Mouse (Mus musculus) hindbrain, embryonic 10.5 days (tissue): Measurements from ENCODE around the gene Rbm45. TPM values are rescaled to one million over a fixed set of nuclear protein-coding genes. Genes with fewer than 3 reads are reported as not detected.

Source experiments
- DNase-seq: peaks from one replicate; pipeline ENCODE4 v3.0.0-alpha.2; 2017; ENCODE audit warnings: low spot score
- H3K27ac ChIP-seq: fragments of 300-500 bp; sonication (generic); 2 replicates; pipeline ENCODE4 v1.5.1; 2016; ENCODE audit warnings: mild to moderate bottlenecking, moderate library complexity
- H3K27me3 ChIP-seq: fragments of 300-500 bp; sonication (generic); 2 replicates; pipeline ENCODE4 v1.6.1; 2016; ENCODE audit warnings: mild to moderate bottlenecking; ENCODE audit not compliant: poor library complexity, insufficient read depth, severe bottlenecking
- H3K36me3 ChIP-seq: fragments of 300-500 bp; sonication (generic); 2 replicates; pipeline ENCODE4 v1.6.1; 2016; ENCODE audit warnings: mild to moderate bottlenecking, moderate library complexity
- H3K4me1 ChIP-seq: fragments of 300-500 bp; sonication (generic); replicated peaks from 2 replicates; pipeline ENCODE4 v1.6.1; 2016; ENCODE audit warnings: mild to moderate bottlenecking
- H3K4me3 ChIP-seq: fragments of 300-500 bp; sonication (generic); 2 replicates; pipeline ENCODE4 v1.5.1; 2016; ENCODE audit warnings: mild to moderate bottlenecking, moderate library complexity
- H3K9me3 ChIP-seq: fragments of 300-500 bp; sonication (generic); 2 replicates; pipeline ENCODE4 v1.6.1; 2016; ENCODE audit warnings: mild to moderate bottlenecking, moderate library complexity
- WGBS: fragments of 180-500 bp; shearing (Covaris S2); methylation state at CpG from one replicate; pipeline ENCODE4 v1.1.7; 2016; 5-methylcytosine and 5-hydroxymethylcytosine counted together
- polyA plus RNA-seq: library from polyadenylated mRNA; unstranded; fragments of >200 nt; fragmentation: Nextera tagmentation; extraction: Ambion mirVana; gene quantifications from 2 replicates; pipeline ENCODE4 v1.2.1, GENCODE M21; 2016

The Rbm45 gene
- polyA plus RNA-seq, 1 experiment from 2014 or later: 18.3 TPM

- H3K9me3 ChIP-seq: no peaks in the 10 kb centered on the region
- H3K36me3 ChIP-seq: no peaks in the 10 kb centered on the region
- peak; percentile 78 for DNase-seq
- under 1% methylated on average over 49 of the region's 49 CpGs for WGBS
- peak overlapping the region; percentile 94 for H3K4me3 ChIP-seq
- H3K4me1 ChIP-seq: peaks cover 14% of the 10 kb centered on the region
- H3K27me3 ChIP-seq: peaks cover 37% of the 10 kb centered on the region
- peak overlapping the region; percentile 90 for H3K27ac ChIP-seq
Measured at GRCm38 (mm10) chr2:76406937-76407441, 37.2 kb downstream of the Rbm45 start.

GRCm38 (mm10) chr2:76409526-76409925 is 39.7 kb downstream of the Rbm45 start:
- Histone ChIP-seq H3K27me3 (peaks cover 19% of the 10 kb centered on the region), H3K9me3 (no peaks in the 10 kb centered on the region), H3K36me3 (no peaks in the 10 kb centered on the region), H3K27ac (no peak overlapping the region), H3K4me1 (peaks cover 14% of the 10 kb centered on the region), H3K4me3 (no peak overlapping the region)
- 80% methylated on average over 1 of the region's 1 CpGs for WGBS
- no peak for DNase-seq

GRCm38 (mm10) chr2:76409986-76410385 is 40.2 kb downstream of the Rbm45 start:
- H3K4me3 ChIP-seq: no peak overlapping the region
- no peaks in the 10 kb centered on the region for H3K36me3 ChIP-seq
- 90% methylated on average over 2 of the region's 2 CpGs for WGBS
- no peaks in the 10 kb centered on the region for H3K9me3 ChIP-seq
- DNase-seq: no peak
- no peak overlapping the region for H3K27ac ChIP-seq
- peaks cover 14% of the 10 kb centered on the region for H3K4me1 ChIP-seq
- H3K27me3 ChIP-seq: peaks cover 15% of the 10 kb centered on the region

GRCm38 (mm10) chr2:76412924-76413323 is 43.1 kb downstream of the Rbm45 start:
- Histone ChIP-seq H3K36me3 (no peaks in the 10 kb centered on the region), H3K27me3 (peaks cover 6% of the 10 kb centered on the region; the same call in 1 of the 2 replicates), H3K9me3 (no peaks in the 10 kb centered on the region), H3K27ac (no peak overlapping the region), H3K4me1 (peaks cover 1% of the 10 kb centered on the region; the same call in 1 of the 2 replicates), H3K4me3 (no peak overlapping the region)
- 80% methylated on average over 2 of the region's 2 CpGs for WGBS
- no peak for DNase-seq

GRCm38 (mm10) chr2:76417446-76418141 is 47.8 kb downstream of the Rbm45 start:
- H3K27me3 ChIP-seq: no peaks in the 10 kb centered on the region
- no peaks in the 10 kb centered on the region for H3K9me3 ChIP-seq
- no peaks in the 10 kb centered on the region for H3K36me3 ChIP-seq
- no peaks in the 10 kb centered on the region for H3K4me1 ChIP-seq
- H3K27ac ChIP-seq: no peak overlapping the region
- WGBS: 94% methylated on average over 14 of the region's 14 CpGs
- no peak overlapping the region for H3K4me3 ChIP-seq
- DNase-seq: no peak

- no peak for DNase-seq
- no peak overlapping the region for H3K27ac ChIP-seq
- H3K27me3 ChIP-seq: no peaks in the 10 kb centered on the region
- H3K36me3 ChIP-seq: no peaks in the 10 kb centered on the region
- no peaks in the 10 kb centered on the region for H3K4me1 ChIP-seq
- no peak overlapping the region for H3K4me3 ChIP-seq
- WGBS: 93% methylated on average over 3 of the region's 3 CpGs
- H3K9me3 ChIP-seq: no peaks in the 10 kb centered on the region
Measured at GRCm38 (mm10) chr2:76418142-76418518, 48.3 kb downstream of the Rbm45 start.

GRCm38 (mm10) chr2:76421411-76421924 is 51.7 kb downstream of the Rbm45 start:
- no peak for DNase-seq
- 84% methylated on average over 6 of the region's 6 CpGs for WGBS
- H3K27me3 ChIP-seq: no peaks in the 10 kb centered on the region

GRCm38 (mm10) chr2:76426816-76427215 is 57.0 kb downstream of the Rbm45 start:
- H3K9me3 ChIP-seq: no peaks in the 10 kb centered on the region
- no peak for DNase-seq
- no peaks in the 10 kb centered on the region for H3K36me3 ChIP-seq
- 75% methylated on average over 3 of the region's 3 CpGs for WGBS
- H3K4me1 ChIP-seq: no peaks in the 10 kb centered on the region
- H3K27ac ChIP-seq: no peak overlapping the region
- no peak overlapping the region for H3K4me3 ChIP-seq
- no peaks in the 10 kb centered on the region for H3K27me3 ChIP-seq

More at GRCm38 (mm10) chr2:76421411-76421924, 51.7 kb downstream of the Rbm45 start:
- Histone ChIP-seq H3K36me3 (no peaks in the 10 kb centered on the region), H3K9me3 (no peaks in the 10 kb centered on the region), H3K4me1 (no peaks in the 10 kb centered on the region), H3K27ac (no peak overlapping the region), H3K4me3 (no peak overlapping the region)

GRCm38 (mm10) chr2:76429318-76429717 is 59.5 kb downstream of the Rbm45 start:
- WGBS: 80% methylated on average over 3 of the region's 3 CpGs
- Histone ChIP-seq H3K27me3 (no peaks in the 10 kb centered on the region), H3K4me1 (0 out of 2 replicates have a peak, but pooled peaks cover 3% of the 10 kb centered on the region), H3K9me3 (no peaks in the 10 kb centered on the region), H3K27ac (no peak overlapping the region), H3K4me3 (no peak overlapping the region), H3K36me3 (no peaks in the 10 kb centered on the region)
- no peak for DNase-seq

- DNase-seq: no peak
- Histone ChIP-seq H3K4me1 (0 out of 2 replicates have a peak, but pooled peaks cover 3% of the 10 kb centered on the region), H3K27ac (no peak overlapping the region), H3K4me3 (no peak overlapping the region), H3K9me3 (no peaks in the 10 kb centered on the region), H3K36me3 (no peaks in the 10 kb centered on the region), H3K27me3 (no peaks in the 10 kb centered on the region)
- 82% methylated on average over 5 of the region's 5 CpGs for WGBS
Measured at GRCm38 (mm10) chr2:76429855-76430254, 60.1 kb downstream of the Rbm45 start.

GRCm38 (mm10) chr2:76430539-76430938 is 60.8 kb downstream of the Rbm45 start:
- Histone ChIP-seq H3K36me3 (no peaks in the 10 kb centered on the region), H3K4me3 (no peak overlapping the region), H3K4me1 (0 out of 2 replicates have a peak, but pooled peaks cover 3% of the 10 kb centered on the region), H3K27me3 (no peaks in the 10 kb centered on the region), H3K27ac (no peak overlapping the region), H3K9me3 (no peaks in the 10 kb centered on the region)
- WGBS: 86% methylated on average over 3 of the region's 3 CpGs
- DNase-seq: no peak
